Mouse (Mus musculus): ENCODE results near the gene Hmga2. TPM values are rescaled to one million over a fixed set of nuclear protein-coding genes. Genes with fewer than 3 reads are reported as not detected.
A peak's percentile ranks its signal among the peaks of the same experiment; 100 is the strongest.

The Hmga2 gene
- polyA plus RNA-seq (2016; fragmentation: Nextera tagmentation; extraction: Ambion mirVana): 12.4 and 14.4 TPM in 2 replicates

GRCm38 (mm10) chr10:120475601-120476515, at the start of gene Hmga2:
Gene Hmga2, minus strand, starts transcription at chr10:120476469.
- Histone ChIP-seq H3K9ac (replicated peaks) (peak within 1 kb of the TSS; percentile 83), H3K4me2 (replicated peaks) (peak within 1 kb of the TSS; percentile 95), H3K4me1 (peaks cover 55% of the 10 kb centered on the region), H3K9me3 (no peaks in the 10 kb centered on the region), H3K36me3 (no peaks in the 10 kb centered on the region), H3K27me3 (peaks cover 34% of the 10 kb centered on the region), H3K27ac (replicated peaks) (peak within 1 kb of the TSS; percentile 75), H3K4me3 (peak within 1 kb of the TSS; percentile 72)
- WGBS: under 1% methylated on average over 90 of the region's 99 CpGs
- ATAC-seq (ENCODE audit: low FRiP score, low read depth): peak; percentile 59

- Histone ChIP-seq H3K36me3 (no peaks in the 10 kb centered on the region), H3K9me3 (peaks cover 7% of the 10 kb centered on the region), H3K4me2 (replicated peaks) (no peak overlapping the region), H3K27me3 (no peaks in the 10 kb centered on the region), H3K4me3 (no peak overlapping the region), H3K27ac (replicated peaks) (no peak overlapping the region), H3K4me1 (no peaks in the 10 kb centered on the region), H3K9ac (replicated peaks) (no peak overlapping the region)
- WGBS: 82% methylated on average over 2 of the region's 2 CpGs
- no peak for ATAC-seq (ENCODE audit: low FRiP score, low read depth)
Measured at GRCm38 (mm10) chr10:120522959-120523358, 46.7 kb upstream of the Hmga2 start.

DNA sequence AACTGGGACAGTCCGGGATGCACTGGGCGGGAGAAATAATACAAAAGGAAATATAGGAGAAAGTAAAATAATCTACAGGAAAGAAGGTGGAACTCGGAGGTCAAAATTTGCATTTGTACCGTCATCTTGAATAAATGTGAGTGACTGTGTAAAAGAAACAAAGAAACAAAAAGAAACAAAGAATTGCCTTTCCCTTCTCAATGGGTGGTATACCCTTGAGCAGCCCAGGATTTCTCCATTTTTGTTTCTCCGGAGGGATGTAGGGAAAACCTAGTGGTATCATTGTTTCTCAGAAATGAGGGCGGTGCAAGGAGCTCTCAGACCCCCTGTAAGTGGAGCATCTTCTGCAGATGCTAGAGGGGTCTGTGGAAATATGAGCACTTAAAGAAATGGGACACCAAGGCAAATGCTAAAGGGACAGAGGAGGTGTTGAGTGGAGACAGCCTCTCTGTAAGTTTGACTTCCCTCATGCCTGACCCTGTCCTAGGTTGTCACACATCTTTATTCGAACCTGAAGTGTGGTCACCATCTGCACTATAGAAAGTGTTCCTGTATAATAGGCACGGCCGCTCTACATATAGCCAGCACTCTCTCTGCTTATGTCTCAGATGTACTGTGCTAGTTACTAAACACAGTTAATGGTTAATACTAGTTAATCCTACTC, 45.8 kb upstream of the Hmga2 start:
- Histone ChIP-seq H3K4me1 (no peaks in the 10 kb centered on the region), H3K27me3 (no peaks in the 10 kb centered on the region), H3K9me3 (peaks cover 7% of the 10 kb centered on the region), H3K4me2 (replicated peaks) (no peak overlapping the region), H3K4me3 (no peak overlapping the region), H3K9ac (replicated peaks) (no peak overlapping the region), H3K36me3 (no peaks in the 10 kb centered on the region), H3K27ac (replicated peaks) (no peak overlapping the region)
- ATAC-seq (ENCODE audit: low FRiP score, low read depth): no peak
- 68% methylated on average over 9 of the region's 9 CpGs for WGBS

GRCm38 (mm10) chr10:120516311-120516710, 40.0 kb upstream of the Hmga2 start:
- ATAC-seq (ENCODE audit: low FRiP score, low read depth): no peak
- no peaks in the 10 kb centered on the region for H3K36me3 ChIP-seq
- no peak overlapping the region for H3K4me3 ChIP-seq
- peaks cover 7% of the 10 kb centered on the region for H3K9me3 ChIP-seq
- no peaks in the 10 kb centered on the region for H3K4me1 ChIP-seq
- 79% methylated on average over 8 of the region's 8 CpGs for WGBS
- H3K27ac ChIP-seq (replicated peaks): no peak overlapping the region
- no peaks in the 10 kb centered on the region for H3K27me3 ChIP-seq
- no peak overlapping the region for H3K9ac ChIP-seq (replicated peaks)
- no peak overlapping the region for H3K4me2 ChIP-seq (replicated peaks)

DNA sequence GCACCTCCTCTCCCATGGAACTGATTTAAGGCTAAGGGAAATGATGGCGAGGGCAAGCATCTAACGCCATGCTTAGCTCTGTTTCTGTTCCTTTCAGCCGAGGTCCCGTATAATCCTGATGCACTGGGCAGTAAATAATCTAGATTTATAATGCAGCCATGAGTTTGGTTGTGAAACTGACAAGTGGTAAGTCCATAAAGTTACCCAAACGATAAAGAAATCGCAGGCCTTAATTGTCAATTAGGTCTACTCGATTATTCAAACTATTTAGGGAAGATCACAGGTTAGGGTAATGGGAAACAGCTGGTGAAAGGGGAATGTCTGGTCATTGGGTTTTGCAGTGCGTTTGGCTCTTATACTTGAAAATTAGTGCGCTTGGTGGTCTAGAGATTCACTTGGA, 37.5 kb upstream of the Hmga2 start:
- H3K36me3 ChIP-seq: no peaks in the 10 kb centered on the region
- no peaks in the 10 kb centered on the region for H3K9me3 ChIP-seq
- ATAC-seq (ENCODE audit: low FRiP score, low read depth): no peak
- H3K9ac ChIP-seq (replicated peaks): no peak overlapping the region
- H3K27me3 ChIP-seq: no peaks in the 10 kb centered on the region
- H3K27ac ChIP-seq (replicated peaks): no peak overlapping the region
- H3K4me1 ChIP-seq: no peaks in the 10 kb centered on the region
- H3K4me2 ChIP-seq (replicated peaks): no peak overlapping the region
- no peak overlapping the region for H3K4me3 ChIP-seq
- WGBS: 80% methylated on average over 9 of the region's 9 CpGs

- no peaks in the 10 kb centered on the region for H3K4me1 ChIP-seq
- no peak overlapping the region for H3K4me3 ChIP-seq
- H3K4me2 ChIP-seq (replicated peaks): no peak overlapping the region
- no peak overlapping the region for H3K27ac ChIP-seq (replicated peaks)
- H3K36me3 ChIP-seq: no peaks in the 10 kb centered on the region
- no peaks in the 10 kb centered on the region for H3K27me3 ChIP-seq
- no peak for ATAC-seq (ENCODE audit: low FRiP score, low read depth)
- no peak overlapping the region for H3K9ac ChIP-seq (replicated peaks)
- H3K9me3 ChIP-seq: no peaks in the 10 kb centered on the region
- WGBS: 65% methylated on average over 4 of the region's 4 CpGs
Measured at GRCm38 (mm10) chr10:120512946-120513345, 36.7 kb upstream of the Hmga2 start.

GRCm38 (mm10) chr10:120512121-120512520, 35.9 kb upstream of the Hmga2 start:
- Histone ChIP-seq H3K27me3 (no peaks in the 10 kb centered on the region), H3K27ac (replicated peaks) (no peak overlapping the region), H3K36me3 (no peaks in the 10 kb centered on the region), H3K4me2 (replicated peaks) (no peak overlapping the region), H3K9me3 (no peaks in the 10 kb centered on the region), H3K9ac (replicated peaks) (no peak overlapping the region), H3K4me3 (no peak overlapping the region), H3K4me1 (no peaks in the 10 kb centered on the region)
- ATAC-seq (ENCODE audit: low FRiP score, low read depth): no peak
- WGBS: 93% methylated on average over 8 of the region's 8 CpGs

DNA sequence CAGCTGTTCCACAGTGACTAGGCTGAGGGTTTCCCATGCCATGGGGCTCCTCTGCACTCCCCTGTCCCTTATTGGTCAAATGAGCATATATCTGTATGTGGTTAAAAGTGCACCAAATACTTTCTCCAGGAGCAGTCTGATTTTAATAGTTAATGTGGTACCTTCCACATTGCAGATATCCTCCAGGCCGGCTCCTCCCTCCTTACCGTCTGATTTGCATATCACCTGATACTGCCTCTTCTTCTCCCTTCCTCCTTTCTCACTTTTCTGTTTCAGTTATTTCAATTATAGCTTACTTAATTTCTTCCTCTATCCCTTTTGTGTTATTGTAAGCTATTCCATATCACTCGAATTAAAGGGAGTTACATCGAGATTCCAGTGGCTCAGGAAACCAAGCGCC, 27.7 kb upstream of the Hmga2 start:
- Histone ChIP-seq H3K4me3 (no peak overlapping the region), H3K9me3 (no peaks in the 10 kb centered on the region), H3K27me3 (no peaks in the 10 kb centered on the region), H3K27ac (replicated peaks) (no peak overlapping the region), H3K36me3 (no peaks in the 10 kb centered on the region), H3K4me1 (no peaks in the 10 kb centered on the region), H3K4me2 (replicated peaks) (no peak overlapping the region), H3K9ac (replicated peaks) (no peak overlapping the region)
- WGBS: 92% methylated on average over 5 of the region's 5 CpGs
- ATAC-seq (ENCODE audit: low FRiP score, low read depth): no peak

DNA sequence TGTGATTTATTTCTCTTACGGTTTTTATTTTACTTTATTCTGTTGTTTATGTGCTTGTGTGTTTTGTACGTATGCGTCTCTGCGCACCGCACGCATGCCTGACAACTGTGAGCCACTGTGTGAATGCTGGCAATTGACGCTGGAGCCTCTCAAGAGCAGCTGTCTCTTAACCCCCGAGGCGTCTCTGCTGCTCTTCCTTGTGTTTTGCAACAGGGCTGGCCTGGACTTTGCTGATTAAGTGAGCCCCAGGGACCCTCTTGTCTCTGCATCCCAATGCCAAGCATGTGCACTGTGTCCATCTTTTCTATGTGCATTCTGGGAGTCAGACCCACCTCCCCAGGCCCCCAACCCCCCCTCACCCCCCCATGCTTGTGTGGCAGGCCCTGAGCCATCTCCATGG, 24.5 kb upstream of the Hmga2 start:
- no peak overlapping the region for H3K27ac ChIP-seq (replicated peaks)
- ATAC-seq (ENCODE audit: low FRiP score, low read depth): peak; percentile 54; the same call in 1 of the 2 replicates
- no peak overlapping the region for H3K9ac ChIP-seq (replicated peaks)
- 65% methylated on average over 9 of the region's 9 CpGs for WGBS
- H3K4me1 ChIP-seq: no peaks in the 10 kb centered on the region
- H3K27me3 ChIP-seq: no peaks in the 10 kb centered on the region
- no peak overlapping the region for H3K4me3 ChIP-seq
- no peak overlapping the region for H3K4me2 ChIP-seq (replicated peaks)
- no peaks in the 10 kb centered on the region for H3K36me3 ChIP-seq
- H3K9me3 ChIP-seq: no peaks in the 10 kb centered on the region

- no peak for ATAC-seq (ENCODE audit: low FRiP score, low read depth)
- Histone ChIP-seq H3K4me2 (replicated peaks) (no peak overlapping the region), H3K9ac (replicated peaks) (no peak overlapping the region), H3K4me3 (no peak overlapping the region), H3K27ac (replicated peaks) (no peak overlapping the region), H3K27me3 (no peaks in the 10 kb centered on the region), H3K4me1 (no peaks in the 10 kb centered on the region), H3K36me3 (no peaks in the 10 kb centered on the region), H3K9me3 (no peaks in the 10 kb centered on the region)
Measured at GRCm38 (mm10) chr10:120498086-120498485, 21.8 kb upstream of the Hmga2 start.

- Histone ChIP-seq H3K4me1 (no peaks in the 10 kb centered on the region), H3K9ac (replicated peaks) (no peak overlapping the region), H3K36me3 (no peaks in the 10 kb centered on the region), H3K9me3 (no peaks in the 10 kb centered on the region), H3K27me3 (no peaks in the 10 kb centered on the region), H3K4me3 (no peak overlapping the region), H3K27ac (replicated peaks) (no peak overlapping the region), H3K4me2 (replicated peaks) (no peak overlapping the region)
- WGBS: 90% methylated on average over 1 of the region's 1 CpGs
- ATAC-seq (ENCODE audit: low FRiP score, low read depth): no peak
Measured at GRCm38 (mm10) chr10:120494653-120495052, 18.4 kb upstream of the Hmga2 start.

- 0 out of 2 replicates have a peak, but pooled peaks cover 9% of the 10 kb centered on the region for H3K9me3 ChIP-seq
- no peak overlapping the region for H3K9ac ChIP-seq (replicated peaks)
- no peak overlapping the region for H3K4me2 ChIP-seq (replicated peaks)
- no peak overlapping the region for H3K27ac ChIP-seq (replicated peaks)
- H3K36me3 ChIP-seq: no peaks in the 10 kb centered on the region
- WGBS: 89% methylated on average over 5 of the region's 5 CpGs
- H3K4me1 ChIP-seq: no peaks in the 10 kb centered on the region
- no peak overlapping the region for H3K4me3 ChIP-seq
- ATAC-seq (ENCODE audit: low FRiP score, low read depth): no peak
- no peaks in the 10 kb centered on the region for H3K27me3 ChIP-seq
Measured at GRCm38 (mm10) chr10:120491477-120491876, 15.2 kb upstream of the Hmga2 start.
